Mouse (Mus musculus): ENCODE measurements around the gene Fblim1.

Fblim1 gene

DNA sequence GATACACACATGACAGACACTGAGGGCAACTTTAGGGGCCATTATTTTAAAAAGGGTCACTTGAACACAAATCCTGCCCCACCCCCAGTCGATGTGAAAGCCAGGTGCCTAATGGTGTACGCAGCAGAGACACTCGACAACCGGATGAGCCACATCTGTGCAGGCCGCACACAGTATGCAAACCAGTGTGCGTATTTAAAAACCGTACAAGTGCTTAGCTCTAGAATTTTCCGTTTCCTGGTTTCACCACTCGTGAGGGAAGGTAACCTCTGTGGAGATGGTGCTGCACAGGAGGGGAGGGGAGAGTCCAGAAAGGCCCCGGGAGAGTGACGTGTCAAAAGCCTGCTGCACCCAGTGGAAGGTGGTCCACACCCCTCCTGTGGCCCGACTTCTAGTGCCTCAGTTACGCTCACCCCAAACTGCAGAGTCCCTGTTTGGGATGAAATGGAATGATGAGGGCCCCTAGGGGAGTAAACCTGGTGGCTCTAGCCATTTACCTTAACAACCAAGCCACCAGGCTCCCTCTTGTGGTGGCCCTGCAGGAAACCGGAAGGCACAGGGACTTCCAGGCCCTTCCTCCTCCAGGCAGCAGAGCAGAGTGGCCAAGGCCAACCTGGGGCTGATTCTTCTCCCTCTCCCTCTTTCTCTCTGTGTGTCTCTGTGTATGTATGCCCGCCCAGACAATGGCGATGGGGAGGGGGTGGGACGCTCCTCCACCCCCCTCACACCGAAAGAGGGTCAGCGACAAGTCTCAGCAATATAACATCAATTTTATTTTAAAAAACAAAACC, 19.3 kb upstream of the Fblim1 start:
- DNase-seq, result peak; percentile 52

DNA sequence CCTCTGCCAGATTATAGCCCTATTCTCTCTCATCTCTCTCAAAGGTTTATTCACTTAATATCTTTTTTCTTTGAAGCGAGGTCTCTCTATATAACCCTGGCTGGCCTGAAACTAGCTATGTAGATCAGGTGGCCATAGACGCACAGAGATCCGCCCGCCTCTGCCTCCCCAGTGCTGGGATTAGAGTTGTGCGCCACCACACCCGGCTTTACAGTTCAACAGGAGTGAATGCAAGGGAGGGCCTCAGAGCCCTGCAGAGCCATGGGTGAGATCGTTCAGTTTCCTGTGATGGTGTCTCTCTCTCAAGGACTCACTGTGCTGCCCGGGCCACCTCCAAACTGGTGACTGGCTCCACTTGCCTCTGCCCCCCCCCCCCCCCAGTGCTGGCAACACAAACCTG, 18.2 kb upstream of the Fblim1 start:
- DNase-seq, result no peak

DNA sequence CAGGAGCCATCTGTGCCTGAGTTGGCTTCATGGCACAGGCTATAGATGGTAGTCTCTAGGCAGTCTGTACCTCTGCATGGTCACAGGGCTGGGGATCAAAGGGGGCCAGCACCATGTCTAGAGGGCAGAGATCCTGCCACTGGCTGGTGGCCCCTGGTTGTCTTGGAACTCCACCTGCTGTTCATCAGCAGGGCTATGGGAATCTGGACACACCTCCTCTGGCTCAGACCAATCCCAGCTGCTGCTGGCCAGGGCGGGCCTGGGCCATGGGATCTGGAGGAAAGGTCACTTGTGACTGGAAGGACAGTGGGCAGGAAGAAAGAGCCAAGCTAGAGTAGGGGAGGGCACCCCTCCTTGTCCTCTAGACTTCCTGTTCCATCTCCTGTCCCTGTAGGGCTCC, 17.8 kb upstream of the Fblim1 start, which contains the start of gene Slc25a34:
Gene Slc25a34, minus strand, starts transcription at position 156 of the 400 bp plus-strand sequence.
- peak; percentile 66 for DNase-seq

DNA sequence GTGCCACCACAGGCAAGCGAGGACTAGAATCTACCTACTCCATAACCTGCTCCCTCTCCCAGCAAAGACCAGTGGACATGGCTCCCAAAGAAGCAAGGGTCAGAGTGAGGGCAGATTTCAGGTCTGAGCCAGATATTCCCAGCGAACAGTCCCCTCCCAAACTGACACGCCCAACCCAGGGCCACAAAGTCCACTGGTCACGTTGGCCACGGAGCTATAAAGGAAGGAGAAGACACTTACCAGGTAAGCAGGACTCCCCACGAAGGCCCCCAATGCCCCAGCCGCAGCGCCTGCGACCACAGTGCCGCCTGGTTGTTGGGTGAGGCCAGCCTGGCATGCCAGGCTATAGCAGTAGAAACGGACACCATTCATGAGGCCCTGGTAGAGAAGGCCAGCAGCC, 17.1 kb upstream of the Fblim1 start:
- DNase-seq, result no peak

DNA sequence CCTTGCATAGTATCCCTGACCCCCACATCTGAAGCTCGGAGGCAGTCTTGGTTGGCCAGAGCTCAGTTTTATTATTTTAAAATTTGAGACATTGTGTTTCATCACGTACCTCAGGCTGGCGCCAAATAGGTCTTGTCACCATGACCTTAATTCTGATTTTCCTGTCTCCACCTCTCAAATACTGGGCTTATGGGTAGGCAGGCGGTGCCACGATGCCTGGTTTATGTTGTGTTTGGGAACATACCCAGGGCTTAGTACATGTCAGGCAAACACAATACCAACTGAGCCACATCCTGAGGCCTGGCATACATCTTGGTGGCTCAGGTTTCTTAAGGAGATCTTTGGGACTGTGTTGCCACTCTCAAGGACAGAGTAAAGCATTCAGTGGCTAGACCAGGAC, 16.7 kb upstream of the Fblim1 start:
- no peak for DNase-seq

DNA sequence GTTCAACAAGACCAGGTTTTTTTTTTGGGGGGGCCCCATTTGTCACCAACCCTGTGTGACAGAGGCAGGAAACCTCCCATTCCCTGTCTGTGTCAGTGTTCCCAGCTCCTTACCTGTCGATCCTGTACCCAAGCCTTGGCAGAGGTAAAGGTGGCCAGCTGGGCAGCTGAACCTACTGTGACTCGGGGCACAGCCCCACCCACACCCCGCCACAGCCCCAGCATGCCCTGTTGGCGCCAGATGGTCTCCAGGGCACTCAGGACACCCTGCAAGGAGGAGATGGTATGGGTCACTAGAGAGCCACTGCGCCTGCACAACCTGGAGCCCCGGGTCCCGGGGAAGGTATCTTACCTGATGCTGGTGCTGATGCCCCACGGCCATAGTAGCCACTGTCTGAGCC, 16.2 kb upstream of the Fblim1 start:
- DNase-seq, result no peak

DNA sequence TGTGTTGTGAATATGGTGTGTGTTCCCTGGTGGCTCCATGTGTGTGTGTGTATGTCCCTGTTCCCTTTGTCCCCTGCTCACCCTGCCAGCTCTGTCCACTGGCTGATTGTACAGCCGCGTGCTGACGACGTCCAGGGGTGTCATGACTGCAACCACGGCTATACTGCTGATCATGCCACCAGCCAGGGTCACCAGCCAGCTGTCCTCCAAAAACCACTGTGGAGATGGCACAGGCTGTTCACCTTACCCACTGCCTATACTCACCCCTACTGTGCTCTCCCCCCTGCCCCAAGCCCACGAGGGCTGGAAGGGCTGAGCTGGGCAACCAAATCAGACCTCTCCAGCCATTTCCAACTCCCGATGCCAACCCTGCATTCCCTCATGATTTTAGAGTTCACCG, 15.4 kb upstream of the Fblim1 start:
- DNase-seq, result no peak

DNA sequence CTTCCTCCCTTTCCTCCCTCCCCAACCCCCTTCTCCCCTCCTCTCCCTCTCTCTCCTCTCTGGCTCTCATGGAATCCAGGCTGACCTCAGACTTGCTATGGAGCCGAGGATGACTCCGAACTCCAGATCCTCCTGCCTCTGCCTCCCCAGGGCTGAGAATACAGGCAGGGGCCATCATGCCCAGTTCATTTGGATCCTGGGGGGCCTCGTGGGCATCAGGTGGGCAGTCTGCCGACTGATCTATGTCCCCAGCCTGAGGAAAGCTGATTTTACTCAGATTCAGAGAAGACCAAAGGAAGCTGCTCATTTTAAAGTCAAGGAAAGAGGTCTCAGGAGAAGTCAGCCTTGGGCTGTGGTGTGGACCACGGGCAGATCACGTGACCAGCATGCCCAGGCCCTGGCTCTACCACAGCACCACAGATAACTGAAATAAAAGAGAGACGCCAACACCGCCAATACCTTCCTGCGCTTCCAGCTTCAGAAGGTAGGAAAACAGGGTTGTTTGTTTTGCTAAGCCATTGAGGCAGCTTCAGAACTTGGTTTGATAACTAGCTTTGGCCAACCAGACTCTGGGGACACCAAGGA, 13.5 kb upstream of the Fblim1 start:
- no peak for DNase-seq

DNA sequence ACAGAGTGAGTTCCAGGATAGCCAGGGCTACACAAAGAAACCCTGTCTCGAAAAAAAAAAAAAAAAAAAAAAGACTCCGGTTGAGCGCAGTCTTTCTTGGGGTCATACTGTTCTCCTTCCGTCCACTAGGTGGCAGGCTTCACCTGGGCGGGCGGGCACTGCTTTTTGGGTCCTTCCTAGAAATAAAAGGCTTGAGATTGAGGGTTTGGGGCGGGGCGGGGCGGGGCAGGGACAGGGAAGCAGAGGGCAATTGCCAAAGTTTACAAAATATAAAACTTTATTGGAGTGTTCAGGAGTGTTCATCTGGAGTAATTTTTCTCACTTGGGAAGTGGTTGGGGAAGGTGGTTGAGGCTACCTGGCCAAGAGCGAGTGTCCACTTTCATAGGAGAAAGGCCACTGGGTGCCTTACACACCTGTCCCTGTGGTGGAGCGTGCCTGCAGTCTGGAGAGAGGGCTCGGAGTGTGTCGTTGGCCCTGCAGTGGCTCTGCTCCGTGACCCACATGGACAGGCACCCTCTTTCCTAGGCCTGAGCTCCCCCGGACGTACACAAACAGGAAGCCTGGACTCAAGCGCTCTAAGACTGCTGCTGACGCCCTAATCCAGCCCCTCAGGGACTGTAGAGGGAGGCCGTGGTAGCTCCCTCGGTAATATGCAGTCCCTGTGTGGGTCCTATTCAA, 12.8 kb upstream of the Fblim1 start, which contains the start of gene Tmem82:
Gene Tmem82, minus strand, starts transcription at position 69 of the 679 bp plus-strand sequence.
- DNase-seq, result peak; percentile 67

GRCm38 (mm10) chr4:141617863-141618564, 12.1 kb upstream of the Fblim1 start:
- peak; percentile 32 for DNase-seq

- peak; percentile 86 for DNase-seq
Observed at GRCm38 (mm10) chr4:141617299-141617698, 11.4 kb upstream of the Fblim1 start.

GRCm38 (mm10) chr4:141616811-141617210, 10.9 kb upstream of the Fblim1 start:
- DNase-seq, result no peak

GRCm38 (mm10) chr4:141614946-141615345, 9.1 kb upstream of the Fblim1 start:
- DNase-seq, result no peak

DNA sequence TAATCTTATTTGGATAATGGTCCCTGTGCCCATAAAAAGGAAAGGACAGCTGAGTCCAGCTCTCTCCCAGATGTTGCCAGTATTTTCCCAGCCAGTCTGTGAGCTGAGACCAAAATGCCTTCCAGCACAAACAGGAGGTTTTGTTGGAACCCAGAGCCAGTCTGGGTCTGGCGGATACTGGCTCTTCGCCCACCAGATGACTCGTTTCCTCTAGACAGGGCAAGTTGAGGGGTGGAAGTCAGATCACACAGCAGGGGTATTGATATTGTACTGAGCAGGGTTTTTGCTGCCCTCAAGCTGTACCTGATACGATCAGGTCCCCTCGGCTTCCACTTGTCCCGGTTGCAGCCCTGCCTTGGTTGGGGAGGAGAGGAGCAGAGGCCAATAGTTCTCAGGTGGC, 3.6 kb upstream of the Fblim1 start:
- DNase-seq, result peak; percentile 56

DNA sequence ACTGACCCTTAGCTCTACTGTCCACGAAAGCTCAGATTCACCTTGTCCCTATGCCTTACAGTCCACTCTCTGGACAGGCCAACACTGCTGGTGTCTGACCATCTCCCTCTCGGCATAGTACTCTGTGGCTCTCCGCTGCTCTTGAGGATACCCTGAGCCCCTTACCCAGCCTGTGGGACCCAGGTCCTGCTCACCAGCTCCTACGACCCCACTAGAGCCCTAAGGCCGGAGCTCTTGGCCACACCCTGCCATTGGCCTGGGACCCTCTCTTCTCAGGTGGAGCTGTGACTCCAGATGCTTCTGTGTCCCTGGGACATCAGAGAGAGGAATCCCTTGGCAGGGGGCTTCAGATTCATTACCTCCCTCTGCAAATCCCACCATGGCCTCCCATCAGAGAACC, 475 bp downstream of the Fblim1 start:
- DNase-seq, result no peak

DNA sequence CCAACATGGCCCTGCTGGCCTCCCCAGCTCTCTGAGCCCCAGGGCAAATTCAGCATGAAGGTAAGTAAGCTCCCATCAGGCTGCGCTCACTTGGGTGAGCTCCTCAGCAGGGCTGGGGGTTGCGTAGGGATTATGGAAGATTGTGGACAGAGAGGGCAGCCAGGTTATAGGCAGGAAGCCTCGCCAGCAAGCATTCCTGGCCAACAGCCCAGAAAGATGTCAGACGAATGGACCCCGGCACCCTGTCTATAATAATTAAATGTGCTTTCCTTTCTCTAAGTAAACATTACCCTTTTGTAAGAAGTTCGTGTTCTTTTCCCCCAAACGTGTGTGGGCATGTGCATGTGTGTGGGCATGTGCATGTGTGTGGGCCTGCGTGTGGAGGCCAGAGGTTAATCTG, 1.4 kb downstream of the Fblim1 start:
- peak; percentile 66 for DNase-seq

GRCm38 (mm10) chr4:141603921-141604320, 2.0 kb downstream of the Fblim1 start:
- no peak for DNase-seq

DNA sequence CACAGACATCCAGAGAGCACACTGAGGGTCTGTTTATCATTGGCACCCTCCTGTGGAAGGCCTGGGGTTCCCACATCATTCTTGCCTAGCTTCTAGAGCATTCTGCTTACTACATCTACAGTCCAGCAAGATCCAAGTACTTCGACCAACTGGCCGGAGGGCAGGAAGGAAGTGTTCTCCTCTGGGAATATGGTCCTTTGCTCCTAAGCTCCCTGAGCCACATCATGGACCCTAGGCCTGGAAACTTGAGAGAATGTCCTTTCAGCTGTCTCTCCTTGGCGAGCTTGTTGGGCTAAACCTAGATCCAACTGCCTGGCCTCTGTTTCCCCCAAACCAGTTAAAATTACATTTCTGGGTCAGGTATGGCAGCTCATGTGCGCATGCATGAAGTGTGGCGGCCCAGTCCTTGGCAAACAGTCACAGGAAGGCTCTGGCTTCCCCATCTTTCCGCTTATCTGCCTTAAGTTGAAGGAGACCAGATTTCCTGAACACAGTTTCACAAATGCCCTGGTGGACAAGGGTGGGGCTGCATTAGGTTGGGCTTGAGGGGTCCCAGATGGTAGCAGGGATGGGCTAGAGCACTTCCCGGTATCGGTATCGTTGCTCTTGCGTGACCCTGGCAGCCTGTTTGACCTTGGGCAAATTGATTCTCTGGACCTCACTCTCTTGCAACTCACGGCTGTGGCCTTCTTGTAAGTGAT, 3.2 kb downstream of the Fblim1 start:
- no peak for DNase-seq

DNA sequence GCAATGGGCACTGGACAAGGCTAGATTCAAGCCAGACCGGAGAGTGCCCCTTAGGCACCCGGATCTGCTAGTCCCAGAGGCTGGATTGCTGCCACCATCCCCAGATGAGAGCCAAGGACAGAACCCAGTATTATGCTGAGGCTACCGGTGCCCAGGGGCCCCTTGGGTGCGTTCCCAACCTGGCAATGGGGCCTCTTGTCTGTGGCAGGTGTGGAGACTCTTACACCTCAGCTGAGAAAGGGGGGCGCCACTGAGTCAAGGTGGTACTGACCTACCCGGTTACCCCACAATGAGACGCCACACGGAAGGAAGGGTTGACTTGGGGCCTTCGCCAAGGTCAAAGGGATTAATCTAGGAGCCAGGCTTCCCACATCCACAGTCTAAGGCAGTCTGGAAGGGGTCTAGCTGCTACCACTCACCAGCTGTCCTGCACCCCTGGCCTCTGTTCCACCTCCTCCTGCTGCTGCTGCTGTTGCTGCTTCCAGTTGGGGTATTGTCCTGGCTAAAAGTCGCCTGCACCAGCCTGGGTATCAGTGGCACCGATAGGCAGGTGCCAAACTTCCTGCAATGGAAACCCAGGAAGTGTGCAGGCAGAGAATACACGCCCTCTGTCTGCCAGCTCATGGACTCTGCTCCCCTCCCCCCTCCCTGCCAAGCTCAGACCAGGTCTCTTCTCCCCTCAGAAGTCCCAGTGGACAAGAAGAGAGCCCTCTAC, 4.6 kb downstream of the Fblim1 start:
- DNase-seq, result no peak

- DNase-seq, result no peak
Observed at GRCm38 (mm10) chr4:141600364-141600763, 5.5 kb downstream of the Fblim1 start.

DNA sequence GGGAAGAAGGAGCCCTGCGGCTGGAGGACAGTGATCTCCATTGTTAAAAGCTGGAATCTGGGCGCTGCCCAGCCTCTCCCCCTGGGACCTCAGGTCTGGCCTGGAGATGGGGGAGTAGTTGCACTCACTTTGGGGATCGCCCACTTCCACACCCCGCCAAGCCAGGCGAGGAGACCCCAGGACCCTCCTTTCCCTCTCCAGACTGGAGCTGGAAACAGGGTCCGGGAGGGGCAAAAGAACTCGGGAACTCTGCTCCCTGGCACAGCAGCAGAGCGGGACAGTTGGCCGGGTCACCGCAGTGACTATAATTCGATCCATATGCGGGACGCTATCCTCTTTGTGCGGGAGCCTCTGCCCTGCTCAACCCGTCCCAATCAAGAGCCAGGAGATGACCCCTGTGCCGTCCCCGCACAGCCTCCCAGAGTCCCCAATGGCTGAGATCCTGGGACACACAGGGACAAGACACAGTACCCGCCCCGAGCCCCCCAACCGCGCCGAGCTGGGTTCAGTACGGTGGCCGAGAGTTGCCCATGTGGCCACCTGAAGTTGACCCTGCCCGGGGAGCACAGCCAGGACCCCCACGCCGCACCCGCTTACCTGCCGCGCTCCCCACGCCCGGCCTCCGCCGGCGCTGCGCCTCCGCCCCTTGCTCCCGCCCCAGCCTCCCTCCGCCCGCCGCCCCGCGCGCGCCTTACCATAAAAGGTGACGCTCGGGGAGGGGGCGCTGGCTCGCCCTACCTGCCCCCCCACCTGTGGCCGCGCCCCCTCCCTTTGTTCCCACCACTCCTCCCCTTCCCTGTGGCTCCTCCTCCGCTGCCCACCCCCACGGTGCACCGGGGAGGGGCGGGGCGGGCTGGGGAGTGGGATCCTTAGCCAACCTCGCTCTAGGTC, 6.4 kb downstream of the Fblim1 start:
- no peak for DNase-seq

Measured in lung, postnatal 14 days (tissue).